Mouse (Mus musculus): Measurements from ENCODE around the gene Creld1. TPM values are rescaled to one million over a fixed set of nuclear protein-coding genes. Genes with fewer than 3 reads are reported as not detected.

The Creld1 gene
- polyA plus RNA-seq, 1 experiment from 2014 or later, result 21.9 TPM

DNA sequence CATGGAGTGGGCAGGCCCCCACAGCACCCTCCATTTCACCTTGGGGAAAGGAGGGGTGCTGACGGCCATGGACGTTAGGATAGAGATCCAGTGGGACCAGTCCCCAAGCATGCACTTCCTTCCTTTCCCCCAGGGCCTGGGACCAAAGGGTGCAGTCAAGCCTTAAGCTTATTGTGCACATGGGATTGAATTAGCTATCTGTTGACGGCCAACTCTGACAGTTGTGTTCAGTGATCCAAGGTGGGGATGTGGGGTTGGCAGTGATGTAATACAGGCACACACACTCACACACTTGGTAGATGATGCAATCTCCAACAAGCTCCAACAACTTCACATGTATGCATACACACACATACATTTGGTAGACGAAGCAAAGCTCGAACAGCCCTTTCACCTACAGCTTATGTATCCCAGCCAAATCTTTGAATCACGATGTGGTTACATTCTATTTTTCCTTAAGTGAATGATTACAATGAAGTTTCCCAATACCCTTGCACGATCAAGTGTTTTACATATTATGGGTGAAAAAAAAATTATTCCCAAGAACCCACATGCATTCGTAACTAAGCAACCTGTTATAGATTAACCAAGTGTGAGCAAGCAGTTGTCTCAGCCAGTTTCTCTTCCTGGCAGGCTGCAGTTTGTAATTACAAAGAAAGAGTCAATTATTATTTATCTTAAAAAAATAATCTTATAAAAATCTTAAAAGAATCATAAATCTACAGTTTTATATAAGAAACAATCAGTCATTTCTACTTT is 38.7 kb upstream of the Creld1 start:
- Histone ChIP-seq H3K9me3 (no peaks in the 10 kb centered on the region), H3K4me3 (replicated peaks) (no peak overlapping the region), H3K27me3 (replicated peaks) (no peaks in the 10 kb centered on the region), H3K36me3 (peaks cover 20% of the 10 kb centered on the region), H3K27ac (no peak overlapping the region), H3K4me1 (replicated peaks) (peaks cover 5% of the 10 kb centered on the region; the same call in 1 of the 2 replicates), H3K4me2 (replicated peaks) (no peak overlapping the region), H3K9ac (no peak overlapping the region)
- 70% methylated on average over 7 of the region's 8 CpGs for WGBS
- ATAC-seq, result peak; percentile 39; the same call in 1 of the 2 replicates

GRCm38 (mm10) chr6:113447639-113448038 is 35.5 kb upstream of the Creld1 start:
- no peak for ATAC-seq
- no peak overlapping the region for H3K4me3 ChIP-seq (replicated peaks)
- no peak overlapping the region for H3K4me2 ChIP-seq (replicated peaks)
- H3K9me3 ChIP-seq, result no peaks in the 10 kb centered on the region
- 95% methylated on average over 4 of the region's 4 CpGs for WGBS
- no peak overlapping the region for H3K27ac ChIP-seq
- H3K4me1 ChIP-seq (replicated peaks), result peaks cover 5% of the 10 kb centered on the region; the same call in 1 of the 2 replicates
- no peak overlapping the region for H3K9ac ChIP-seq
- H3K36me3 ChIP-seq, result peaks cover 20% of the 10 kb centered on the region
- H3K27me3 ChIP-seq (replicated peaks), result no peaks in the 10 kb centered on the region

DNA sequence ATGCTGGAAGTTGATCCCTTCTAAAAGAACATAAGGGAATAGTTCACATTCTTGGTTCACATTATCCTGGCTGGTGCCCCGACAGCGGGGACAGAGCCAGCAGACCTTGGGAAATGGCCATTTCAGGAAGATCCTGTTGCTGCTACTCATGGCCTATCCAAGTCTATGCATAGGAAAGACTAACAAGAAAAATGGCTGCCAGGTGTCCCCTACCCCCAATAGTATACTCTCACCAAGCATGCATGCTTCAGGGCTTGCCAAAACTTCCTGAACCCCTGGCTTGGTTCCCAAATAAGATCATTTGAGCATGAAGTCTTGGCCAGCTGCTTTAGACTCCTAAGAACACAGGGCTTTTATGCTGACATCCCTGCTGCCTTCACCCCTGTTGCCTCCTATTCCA is 31.3 kb upstream of the Creld1 start:
- no peaks in the 10 kb centered on the region for H3K4me1 ChIP-seq (replicated peaks)
- no peak overlapping the region for H3K4me2 ChIP-seq (replicated peaks)
- no peak overlapping the region for H3K4me3 ChIP-seq (replicated peaks)
- no peak overlapping the region for H3K27ac ChIP-seq
- H3K27me3 ChIP-seq (replicated peaks), result no peaks in the 10 kb centered on the region
- H3K36me3 ChIP-seq, result peaks cover 15% of the 10 kb centered on the region
- 67% methylated on average over 2 of the region's 2 CpGs for WGBS
- no peaks in the 10 kb centered on the region for H3K9me3 ChIP-seq
- ATAC-seq, result no peak
- no peak overlapping the region for H3K9ac ChIP-seq

- no peaks in the 10 kb centered on the region for H3K9me3 ChIP-seq
- H3K36me3 ChIP-seq, result no peaks in the 10 kb centered on the region
- H3K27ac ChIP-seq, result no peak overlapping the region
- ATAC-seq, result peak; percentile 42; the same call in 1 of the 2 replicates
- no peak overlapping the region for H3K4me2 ChIP-seq (replicated peaks)
- 46% methylated on average over 5 of the region's 5 CpGs for WGBS
- H3K4me1 ChIP-seq (replicated peaks), result no peaks in the 10 kb centered on the region
- no peaks in the 10 kb centered on the region for H3K27me3 ChIP-seq (replicated peaks)
- no peak overlapping the region for H3K4me3 ChIP-seq (replicated peaks)
- H3K9ac ChIP-seq, result no peak overlapping the region
These were observed 28.1 kb upstream of the Creld1 start for GRCm38 (mm10) chr6:113455007-113455406.

DNA sequence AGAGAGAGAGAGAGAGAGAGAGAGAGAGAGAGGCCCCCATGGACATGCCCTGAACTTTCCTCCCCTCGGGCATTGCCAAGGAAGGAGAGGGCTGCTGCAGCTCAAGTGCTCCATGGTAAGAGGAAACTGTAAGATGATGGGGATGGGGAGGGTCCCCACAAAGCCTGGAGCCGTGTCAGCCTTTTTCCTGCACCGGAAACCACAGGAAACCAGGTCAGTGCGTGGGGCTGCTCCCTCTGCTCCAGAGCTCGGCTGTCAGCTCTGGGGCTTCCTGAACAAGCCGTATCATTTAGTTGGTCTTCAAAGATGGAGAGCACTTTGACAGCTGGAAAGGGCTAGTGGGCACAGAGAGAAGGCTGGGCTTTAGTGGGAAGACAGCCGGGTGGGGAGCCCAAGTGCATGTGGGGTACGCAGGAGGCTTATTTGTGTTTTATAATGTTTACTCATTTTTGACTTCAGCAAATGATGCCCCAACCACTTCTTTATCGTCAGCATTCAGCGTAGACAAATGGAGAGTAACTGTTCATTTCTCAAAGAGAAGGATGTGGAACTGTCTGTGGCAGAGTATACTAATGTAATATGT is 25.1 kb upstream of the Creld1 start, which contains the start of gene Il17re:
Gene Il17re (plus strand): TSS at position 533 of the 583 bp plus-strand sequence.
- no peaks in the 10 kb centered on the region for H3K27me3 ChIP-seq (replicated peaks)
- 59% methylated on average over 10 of the region's 10 CpGs for WGBS
- no peaks in the 10 kb centered on the region for H3K36me3 ChIP-seq
- peak within 1 kb of the TSS; percentile 59; the same call in 1 of the 2 replicates for H3K27ac ChIP-seq
- H3K4me2 ChIP-seq (replicated peaks), result peak within 1 kb of the TSS; percentile 42
- no peaks in the 10 kb centered on the region for H3K4me1 ChIP-seq (replicated peaks)
- H3K4me3 ChIP-seq (replicated peaks), result peak within 1 kb of the TSS; percentile 17; the same call in 1 of the 2 replicates
- ATAC-seq, result no peak
- H3K9ac ChIP-seq, result 0 out of 2 replicates have a peak within 1 kb of the TSS, but pooled peaks have one; percentile 23
- no peaks in the 10 kb centered on the region for H3K9me3 ChIP-seq

DNA sequence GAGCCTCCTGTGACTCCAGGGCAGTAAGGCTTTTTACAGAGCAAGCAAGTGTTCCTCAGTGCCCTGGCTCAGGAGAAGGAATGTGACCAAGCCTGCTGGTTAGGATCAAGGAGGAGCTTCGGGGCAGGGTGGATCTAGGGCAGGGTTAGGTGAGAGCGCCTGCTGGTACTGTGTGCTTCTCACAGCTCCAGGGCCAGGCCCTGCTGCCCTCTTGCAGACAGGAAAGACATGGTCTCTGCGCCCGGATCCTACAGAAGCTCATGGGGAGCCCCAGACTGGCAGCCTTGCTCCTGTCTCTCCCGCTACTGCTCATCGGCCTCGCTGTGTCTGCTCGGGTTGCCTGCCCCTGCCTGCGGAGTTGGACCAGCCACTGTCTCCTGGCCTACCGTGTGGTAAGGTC is 24.5 kb upstream of the Creld1 start:
- Histone ChIP-seq H3K27ac (peak overlapping the region; percentile 59; the same call in 1 of the 2 replicates), H3K4me1 (replicated peaks) (no peaks in the 10 kb centered on the region), H3K9ac (0 out of 2 replicates have a peak overlapping the region, but pooled peaks have one; percentile 23), H3K36me3 (no peaks in the 10 kb centered on the region), H3K4me3 (replicated peaks) (peak overlapping the region; percentile 17; the same call in 1 of the 2 replicates), H3K27me3 (replicated peaks) (no peaks in the 10 kb centered on the region), H3K9me3 (no peaks in the 10 kb centered on the region), H3K4me2 (replicated peaks) (peak overlapping the region; percentile 42)
- WGBS, result 42% methylated on average over 10 of the region's 10 CpGs
- ATAC-seq, result peak; percentile 92

DNA sequence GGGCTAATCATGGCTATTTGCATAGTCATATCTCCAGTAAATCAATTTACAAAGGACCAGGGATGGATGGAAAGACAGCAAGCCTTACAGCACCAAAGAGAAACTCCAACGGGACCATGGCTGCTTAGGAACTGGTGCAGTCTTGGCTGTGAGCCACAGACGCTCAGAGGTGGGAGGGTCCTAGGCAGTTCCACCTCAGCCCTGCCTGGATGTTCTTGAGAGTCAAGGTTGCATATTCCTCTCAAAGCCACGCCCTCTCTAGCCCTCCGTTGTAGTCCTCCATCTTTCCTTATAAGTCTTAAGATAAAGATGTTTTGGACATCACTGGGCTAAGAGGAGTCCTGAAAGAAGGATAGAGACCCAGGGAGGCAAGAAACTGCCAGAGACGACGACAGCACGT is 19.1 kb upstream of the Creld1 start:
- H3K4me3 ChIP-seq (replicated peaks), result no peak overlapping the region
- no peaks in the 10 kb centered on the region for H3K36me3 ChIP-seq
- no peak for ATAC-seq
- WGBS, result 68% methylated on average over 7 of the region's 7 CpGs
- no peaks in the 10 kb centered on the region for H3K9me3 ChIP-seq
- peaks cover 3% of the 10 kb centered on the region; the same call in 1 of the 2 replicates for H3K4me1 ChIP-seq (replicated peaks)
- no peaks in the 10 kb centered on the region for H3K27me3 ChIP-seq (replicated peaks)
- H3K4me2 ChIP-seq (replicated peaks), result no peak overlapping the region
- no peak overlapping the region for H3K9ac ChIP-seq
- H3K27ac ChIP-seq, result no peak overlapping the region

GRCm38 (mm10) chr6:113465602-113466001 is 17.5 kb upstream of the Creld1 start:
- H3K9me3 ChIP-seq, result no peaks in the 10 kb centered on the region
- no peaks in the 10 kb centered on the region for H3K36me3 ChIP-seq
- no peak overlapping the region for H3K9ac ChIP-seq
- no peak overlapping the region for H3K27ac ChIP-seq
- no peaks in the 10 kb centered on the region for H3K27me3 ChIP-seq (replicated peaks)
- no peak for ATAC-seq
- H3K4me1 ChIP-seq (replicated peaks), result peaks cover 12% of the 10 kb centered on the region
- no peak overlapping the region for H3K4me2 ChIP-seq (replicated peaks)
- H3K4me3 ChIP-seq (replicated peaks), result no peak overlapping the region
- 54% methylated on average over 5 of the region's 5 CpGs for WGBS

- Histone ChIP-seq H3K4me1 (replicated peaks) (peaks cover 23% of the 10 kb centered on the region), H3K36me3 (no peaks in the 10 kb centered on the region), H3K27me3 (replicated peaks) (no peaks in the 10 kb centered on the region), H3K4me3 (replicated peaks) (no peak overlapping the region), H3K27ac (no peak overlapping the region), H3K4me2 (replicated peaks) (peak overlapping the region; percentile 92), H3K9ac (no peak overlapping the region), H3K9me3 (no peaks in the 10 kb centered on the region)
- no peak for ATAC-seq
- WGBS, result 74% methylated on average over 3 of the region's 3 CpGs
These were observed 14.6 kb upstream of the Creld1 start for GRCm38 (mm10) chr6:113468512-113468911.

DNA sequence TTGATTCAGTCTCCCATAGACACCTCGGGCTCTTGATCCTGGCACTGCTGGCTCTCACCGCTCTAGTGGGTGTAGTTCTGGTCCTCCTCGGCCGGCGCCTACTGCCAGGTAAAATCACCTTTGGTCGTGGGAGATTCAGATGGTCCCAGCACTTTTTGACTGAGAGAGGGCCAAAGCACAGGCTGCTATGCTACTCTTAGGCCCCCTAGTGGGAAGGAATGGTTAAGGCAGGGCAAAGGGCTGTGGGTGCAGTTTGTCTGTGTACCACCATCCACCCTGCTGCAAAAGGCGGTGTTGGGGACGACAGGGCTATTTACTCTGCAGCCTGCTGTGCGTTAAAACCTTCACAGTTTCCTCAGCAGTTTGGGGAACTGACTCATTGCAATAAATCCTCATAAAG is 14.1 kb upstream of the Creld1 start:
- 13% methylated on average over 9 of the region's 9 CpGs for WGBS
- H3K27me3 ChIP-seq (replicated peaks), result no peaks in the 10 kb centered on the region
- H3K9ac ChIP-seq, result peak overlapping the region; percentile 47
- H3K27ac ChIP-seq, result no peak overlapping the region
- peak overlapping the region; percentile 42 for H3K4me3 ChIP-seq (replicated peaks)
- H3K36me3 ChIP-seq, result no peaks in the 10 kb centered on the region
- peaks cover 23% of the 10 kb centered on the region for H3K4me1 ChIP-seq (replicated peaks)
- peak overlapping the region; percentile 92 for H3K4me2 ChIP-seq (replicated peaks)
- ATAC-seq, result peak; percentile 61
- no peaks in the 10 kb centered on the region for H3K9me3 ChIP-seq

DNA sequence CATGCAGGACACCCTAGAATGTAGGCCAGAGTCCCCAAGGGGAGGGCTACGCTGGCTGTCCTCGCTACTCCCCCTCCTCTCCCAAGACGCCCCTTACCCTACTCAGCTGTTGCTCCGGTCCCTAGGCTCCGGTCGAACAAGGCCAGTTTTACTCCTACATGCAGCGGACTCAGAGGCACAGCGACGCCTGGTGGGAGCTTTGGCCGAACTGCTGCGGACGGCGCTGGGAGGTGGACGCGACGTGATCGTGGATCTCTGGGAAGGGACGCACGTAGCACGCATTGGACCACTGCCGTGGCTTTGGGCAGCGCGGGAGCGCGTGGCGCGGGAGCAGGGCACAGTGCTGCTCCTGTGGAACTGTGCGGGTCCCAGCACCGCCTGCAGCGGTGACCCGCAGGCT is 13.7 kb upstream of the Creld1 start:
- Histone ChIP-seq H3K4me1 (replicated peaks) (peaks cover 23% of the 10 kb centered on the region), H3K27me3 (replicated peaks) (no peaks in the 10 kb centered on the region), H3K4me2 (replicated peaks) (peak overlapping the region; percentile 92), H3K27ac (no peak overlapping the region), H3K9ac (peak overlapping the region; percentile 47), H3K4me3 (replicated peaks) (peak overlapping the region; percentile 42), H3K36me3 (no peaks in the 10 kb centered on the region), H3K9me3 (no peaks in the 10 kb centered on the region)
- WGBS, result under 1% methylated on average over 31 of the region's 31 CpGs
- ATAC-seq, result peak; percentile 70

GRCm38 (mm10) chr6:113471297-113471936 is 11.7 kb upstream of the Creld1 start, which contains the start of gene Il17rc:
Il17rc (plus strand) TSS chr6:113471427.
- 17% methylated on average over 12 of the region's 12 CpGs for WGBS
- peak within 1 kb of the TSS; percentile 63 for H3K27ac ChIP-seq

More at GRCm38 (mm10) chr6:113471297-113471936, 11.7 kb upstream of the Creld1 start, which contains the start of gene Il17rc:
- ATAC-seq, result peak; percentile 75
- peak within 1 kb of the TSS; percentile 67 for H3K4me2 ChIP-seq (replicated peaks)
- no peaks in the 10 kb centered on the region for H3K27me3 ChIP-seq (replicated peaks)
- peak within 1 kb of the TSS; percentile 30 for H3K4me3 ChIP-seq (replicated peaks)
- no peaks in the 10 kb centered on the region for H3K9me3 ChIP-seq
- H3K36me3 ChIP-seq, result no peaks in the 10 kb centered on the region
- peaks cover 23% of the 10 kb centered on the region for H3K4me1 ChIP-seq (replicated peaks)
- peak within 1 kb of the TSS; percentile 55 for H3K9ac ChIP-seq
